Mouse (Mus musculus) T-helper 1 cell (primary cell): ENCODE measurements around the gene Cort.

Experiments used
- in situ Hi-C: fragments of 300-600 bp; cut with MboI, MseI; formaldehyde crosslinking; loops from one replicate; pipeline ENCODE4 v1.15.1; 2025; ENCODE audit warnings: high pct_unique_total_duplicates

The Cort gene

DNA sequence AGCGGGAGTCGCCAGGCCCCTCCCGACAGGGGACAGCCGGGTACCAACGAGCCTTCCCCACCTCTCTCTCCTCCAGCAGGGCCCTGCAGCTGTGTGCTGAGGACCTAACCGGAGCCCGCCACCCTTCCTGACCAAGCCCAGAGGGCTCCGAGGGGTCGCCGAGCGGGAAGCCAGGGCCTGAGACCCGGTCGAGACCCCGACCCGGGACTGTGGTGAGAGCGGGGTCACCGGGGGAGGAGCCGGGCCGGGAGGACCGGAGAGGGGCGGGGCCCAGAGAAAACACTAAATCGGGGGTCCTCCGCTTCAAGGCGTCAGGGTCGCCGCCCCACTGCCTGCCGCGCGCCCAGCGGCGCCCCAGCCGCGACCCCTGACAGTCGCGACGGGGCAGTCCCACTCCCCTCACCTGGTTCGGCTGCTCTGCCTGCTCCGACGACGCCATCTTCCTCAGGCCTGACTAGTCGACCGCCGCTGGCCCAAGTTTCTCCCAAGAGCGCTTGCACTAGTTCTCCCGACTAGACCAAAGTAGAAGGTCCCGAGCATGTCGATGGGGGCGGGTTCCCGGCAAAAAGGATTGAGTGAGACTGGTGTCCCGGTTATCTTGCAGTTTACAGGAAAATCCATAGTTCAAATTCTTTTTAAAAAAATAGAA lies 27.1 kb downstream of the Cort start, which contains the start of gene Pex14:
TSS of gene Pex14 (minus strand) at position 508 of the 649 bp plus-strand sequence.
- in situ Hi-C loops = no loop called here

- in situ Hi-C loops = no loop called here
Observed at GRCm38 (mm10) chr4:149098571-149098970, 28.0 kb downstream of the Cort start.

DNA sequence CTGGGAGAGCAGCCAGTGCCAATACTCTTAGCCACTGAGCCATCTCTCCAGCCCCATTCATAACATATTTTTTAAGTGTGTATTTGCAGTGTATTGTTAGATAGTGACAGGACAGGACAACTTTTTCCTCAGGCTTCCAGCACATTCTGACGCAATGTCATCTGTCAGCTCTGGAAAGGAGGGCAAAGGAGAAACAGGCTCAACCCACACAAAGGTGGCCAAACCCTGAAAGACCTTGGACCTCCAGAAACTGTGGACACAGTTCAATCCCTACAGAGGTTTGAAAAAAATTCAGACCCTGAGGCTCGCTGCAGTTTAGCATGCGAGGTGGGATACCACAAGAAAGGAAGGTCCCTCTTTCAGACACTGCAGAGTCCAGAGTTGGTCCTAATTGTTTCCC lies 28.6 kb downstream of the Cort start:
- in situ Hi-C loops = no loop called here

GRCm38 (mm10) chr4:149091364-149091763 lies 35.2 kb downstream of the Cort start:
- in situ Hi-C loops = no loop called here

GRCm38 (mm10) chr4:149085381-149085780 lies 41.2 kb downstream of the Cort start:
- in situ Hi-C loops = no loop called here

DNA sequence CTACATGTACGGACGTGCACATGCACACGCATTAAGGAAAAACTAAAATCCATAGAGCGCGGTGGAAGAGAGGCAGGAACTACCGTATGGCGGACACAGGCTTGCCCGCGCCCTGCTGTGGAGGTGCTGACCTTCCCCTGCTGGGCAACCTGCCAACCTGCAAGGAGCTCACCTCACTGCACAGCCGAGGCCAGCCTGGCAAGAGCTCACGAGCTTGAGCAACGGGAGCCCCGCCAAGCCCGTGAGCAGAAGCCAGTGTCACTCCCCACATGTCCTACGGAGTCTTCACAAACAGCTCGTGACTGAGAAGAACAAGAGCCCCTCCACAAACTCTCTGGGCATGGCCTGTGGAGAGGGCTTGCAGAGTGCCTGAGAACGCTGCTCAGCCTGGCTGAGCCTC lies 45.0 kb downstream of the Cort start:
- in situ Hi-C loops = no loop called here

DNA sequence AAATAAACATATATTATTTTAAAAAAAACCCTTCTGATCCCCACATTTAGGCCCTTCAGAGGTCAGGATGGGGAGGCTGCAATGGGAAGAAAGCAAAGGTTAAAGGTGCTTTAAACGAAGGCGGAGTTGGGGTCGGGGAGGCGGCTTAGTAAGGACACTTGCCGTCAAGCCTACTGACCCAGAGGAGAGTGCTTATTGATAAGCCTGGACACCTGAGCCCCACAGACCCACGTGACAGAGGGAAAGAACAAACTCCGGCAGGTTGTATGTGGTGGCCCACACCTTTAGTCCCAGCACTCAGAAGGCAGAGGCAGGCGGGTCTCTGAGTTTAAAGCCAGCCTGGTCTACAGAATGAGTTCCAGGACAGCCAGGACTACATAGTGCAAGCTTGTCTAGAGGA lies 46.5 kb downstream of the Cort start:
- in situ Hi-C loops = no loop called here

DNA sequence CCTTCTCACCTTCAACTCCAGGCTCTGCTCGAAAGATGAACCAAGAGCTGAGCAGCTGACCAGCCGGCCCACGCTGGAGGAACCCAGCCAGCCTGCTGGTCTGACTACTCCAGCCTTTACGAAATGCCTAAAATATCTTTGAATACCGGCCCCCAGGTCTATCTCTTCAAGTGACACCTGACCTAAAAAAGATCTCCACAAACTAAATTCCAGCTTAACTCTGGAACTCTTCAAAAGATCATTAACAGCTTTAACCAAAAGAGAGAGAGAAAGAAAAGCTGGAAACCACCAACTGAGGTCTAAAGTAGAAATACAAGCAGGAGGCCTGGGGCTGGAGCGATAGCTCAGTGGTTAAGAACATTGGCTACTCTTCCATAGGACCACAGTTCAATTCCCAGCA lies 46.9 kb downstream of the Cort start:
- in situ Hi-C loops = no loop called here

GRCm38 (mm10) chr4:149078261-149078660 lies 48.3 kb downstream of the Cort start:
- in situ Hi-C loops = no loop called here

DNA sequence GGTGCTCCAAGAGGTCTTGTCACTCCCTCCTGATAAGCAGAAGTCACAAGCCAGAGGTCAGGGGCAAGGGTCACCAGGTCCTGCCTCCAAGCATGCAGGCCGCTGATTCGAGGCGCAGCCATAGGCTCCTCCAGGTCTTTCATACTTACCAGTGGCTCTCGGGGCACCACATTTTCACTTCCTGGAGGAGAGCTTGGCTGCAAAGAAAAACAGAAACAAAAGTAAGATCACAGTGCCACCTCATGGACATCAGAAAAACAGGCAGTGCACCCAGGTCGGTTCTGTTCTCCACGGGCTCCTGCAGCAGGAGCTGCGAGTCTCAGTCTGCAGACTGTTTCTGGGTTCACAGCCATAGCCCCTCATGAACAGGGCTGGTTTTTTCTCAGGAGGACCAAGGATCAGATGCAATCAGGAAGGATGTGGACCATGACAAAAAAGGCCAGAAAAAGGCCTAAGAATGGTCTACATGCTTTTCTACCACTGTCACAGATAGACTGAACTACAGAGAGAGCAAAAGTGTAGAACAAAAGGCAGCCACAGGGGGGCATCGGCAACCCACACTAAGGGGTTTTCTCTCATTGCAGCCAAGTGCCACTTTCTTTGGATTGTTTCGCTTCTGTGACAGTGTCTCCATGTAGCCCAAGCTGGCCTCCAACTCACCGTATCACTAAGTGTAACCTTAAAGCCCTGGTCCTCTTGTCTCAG lies 50.5 kb downstream of the Cort start:
- in situ Hi-C loops = no loop called here

GRCm38 (mm10) chr4:149075073-149075472 lies 51.5 kb downstream of the Cort start:
- in situ Hi-C loops = no loop called here
